Mouse (Mus musculus): ENCODE measurements around the gene Far2.

Gene Far2

DNA sequence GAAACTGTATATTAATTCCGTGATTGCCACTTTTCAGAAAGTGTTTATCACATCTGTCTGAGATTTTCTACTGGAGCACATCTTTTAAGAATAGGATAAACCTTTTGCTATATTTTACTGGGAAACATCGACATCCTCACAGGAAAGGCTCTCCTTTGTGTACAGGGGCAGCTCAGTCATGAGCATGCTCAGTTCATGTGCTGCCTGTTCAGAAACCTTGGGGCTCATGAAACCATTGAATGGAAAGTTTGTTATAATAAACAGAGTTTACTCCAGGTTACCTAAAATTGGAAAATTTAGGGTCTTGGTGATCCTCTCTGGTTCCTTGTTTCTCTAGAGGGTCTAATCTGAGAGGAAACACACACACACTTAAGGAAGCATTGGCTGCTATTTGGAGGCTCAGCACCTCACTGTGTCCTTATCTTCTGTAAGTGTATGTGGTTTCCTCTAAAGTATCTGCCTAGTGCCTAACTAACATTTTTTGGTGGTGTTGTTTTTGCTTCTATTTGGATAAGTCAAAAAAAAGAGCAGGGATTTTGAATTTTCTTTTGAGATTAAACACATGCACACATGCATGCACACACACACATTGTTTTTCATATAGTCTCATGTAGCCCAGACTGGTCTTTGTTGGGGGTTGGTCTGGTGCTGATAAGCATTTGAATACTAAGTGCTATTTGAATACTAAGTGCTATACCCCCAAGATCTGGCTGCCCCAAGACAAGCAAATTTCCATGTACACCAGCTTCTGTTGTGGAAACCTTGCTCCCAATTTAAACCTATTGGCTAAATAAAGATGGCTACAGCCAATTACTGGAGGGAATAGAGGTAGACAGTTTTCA, 171.4 kb downstream of the Far2 start:
- no peak for DNase-seq (ENCODE audit: low spot score in 2 of 2)

DNA sequence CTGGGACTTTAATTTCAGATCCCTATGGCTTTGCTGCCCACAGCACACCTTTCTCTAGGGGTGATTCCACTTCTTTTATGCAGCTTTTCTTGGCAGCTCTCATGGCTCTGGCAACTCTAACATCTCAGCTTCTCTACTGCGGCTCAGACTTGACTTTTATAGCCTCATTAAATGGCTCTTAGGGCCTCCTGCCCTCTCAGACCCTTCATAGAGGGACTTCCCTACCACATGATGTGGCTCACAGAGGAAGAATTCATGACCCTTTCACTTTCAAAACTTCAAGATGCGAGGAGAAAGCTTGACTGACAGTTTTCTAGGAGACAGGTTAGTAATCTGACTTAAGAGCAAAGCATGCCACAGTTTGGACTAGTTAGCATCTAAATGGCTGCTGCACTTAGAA, 175.6 kb downstream of the Far2 start:
- no peak for DNase-seq (ENCODE audit: low spot score in 2 of 2)

DNA sequence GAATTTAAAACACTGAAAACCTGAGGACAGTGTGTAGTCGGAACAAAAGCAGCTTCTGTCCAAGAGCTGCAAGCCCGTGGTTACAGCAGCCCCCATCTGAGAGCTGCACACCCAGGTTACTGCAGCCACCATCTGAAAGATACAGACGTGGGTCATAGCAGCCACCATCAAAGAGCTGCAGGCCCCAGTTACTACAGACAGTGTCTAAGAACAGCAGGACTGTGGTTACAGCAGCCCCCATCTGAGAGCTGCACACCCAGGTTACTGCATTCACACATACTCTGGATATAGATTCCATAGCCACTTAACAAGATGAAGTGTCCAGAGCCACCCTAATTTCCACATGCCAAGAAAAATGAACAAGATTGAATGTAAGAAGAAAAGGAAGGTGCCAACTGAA, 180.5 kb downstream of the Far2 start:
- no peak for DNase-seq (ENCODE audit: low spot score in 2 of 2)

Data from right cerebral cortex, postnatal 36 days (tissue).